Mouse (Mus musculus) kidney, adult 2 months (tissue): ENCODE measurements around the gene Smo.

Experiments used
- CTCF ChIP-seq: fragments of 200-500 bp; conservative IDR thresholded peaks from 2 replicates; pipeline ENCODE4 v1.5.1; 2011; ENCODE audit warnings: low read depth, mild to moderate bottlenecking, control low read depth, low read length, moderate library complexity, mixed read lengths; ENCODE audit not compliant: insufficient read depth, insufficient read length
- POLR2A ChIP-seq: fragments of 200-500 bp; IDR thresholded peaks from one replicate; pipeline ENCODE4 v1.6.1; 2011; ENCODE audit warnings: low read depth, low read length, control low read depth

DNA sequence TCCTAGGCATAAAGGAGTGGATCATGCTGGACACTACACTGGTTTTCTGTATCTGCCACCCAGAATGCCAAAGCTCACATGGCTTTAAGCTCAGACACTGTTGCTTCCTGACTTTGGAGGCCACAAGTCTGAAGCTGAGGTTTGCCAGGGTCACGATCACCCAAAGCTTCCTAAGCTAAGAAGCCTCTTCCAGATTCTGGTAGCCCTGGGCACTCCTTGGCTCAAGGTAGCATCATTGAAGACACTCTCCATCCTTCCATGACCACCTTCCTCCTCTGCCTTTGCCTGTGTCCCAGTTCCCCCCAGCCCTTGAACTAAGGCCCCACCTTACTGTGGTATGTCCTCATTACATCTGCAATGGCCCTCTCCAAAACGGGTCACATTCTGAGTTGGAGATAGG is 13.4 kb upstream of the Smo start:
- TF ChIP-seq POLR2A (no peak), CTCF (no peak)
